Mouse (Mus musculus) heart, postnatal 0 days (tissue): ENCODE measurements at regions not wholly inside any gene's neighbourhood (a gene's known extent, or its start where the extent isn't known, plus 50 kb on each side); places are given as distances from the start of the nearest gene placed in this dataset.

Source experiments
- ATAC-seq: fragments of 200-750 bp; cut with Nextera tagmentation; 2 replicates; pipeline ENCODE4 v1.8.0; 2017; ENCODE audit warnings: low read depth, moderate number of reproducible peaks, moderate library complexity; ENCODE audit not compliant: insufficient read depth
- DNase-seq: peaks from one replicate; pipeline ENCODE4 v3.0.0-alpha.2; 2016; ENCODE audit warnings: low spot score
- H3K27ac ChIP-seq: fragments of 300-500 bp; sonication (generic); 2 replicates; pipeline ENCODE4 v1.5.1; 2014; ENCODE audit warnings: low read depth, mild to moderate bottlenecking
- H3K27me3 ChIP-seq: fragments of 300-500 bp; sonication (generic); 2 replicates; pipeline ENCODE4 v1.6.1; 2014; ENCODE audit warnings: low read length, mixed read lengths; ENCODE audit not compliant: control insufficient read depth, insufficient read depth
- H3K36me3 ChIP-seq: fragments of 300-500 bp; sonication (generic); replicated peaks from 2 replicates; pipeline ENCODE4 v1.6.1; 2014; ENCODE audit warnings: low read length, mixed read lengths; ENCODE audit not compliant: control insufficient read depth, insufficient read depth
- H3K4me1 ChIP-seq: fragments of 300-500 bp; sonication (generic); 2 replicates; pipeline ENCODE4 v1.6.1; 2014; ENCODE audit warnings: antibody characterized with exemption; ENCODE audit not compliant: control insufficient read depth, insufficient read depth
- H3K4me2 ChIP-seq: fragments of 300-500 bp; sonication (generic); 2 replicates; pipeline ENCODE4 v1.6.1; 2014; ENCODE audit warnings: low read depth, mild to moderate bottlenecking, low read length, moderate library complexity
- H3K4me3 ChIP-seq: fragments of 300-500 bp; sonication (generic); 2 replicates; pipeline ENCODE4 v1.5.1; 2014; ENCODE audit warnings: low read depth, low read length
- H3K9ac ChIP-seq: fragments of 300-500 bp; sonication (generic); replicated peaks from 2 replicates; pipeline ENCODE4 v1.6.1; 2014; ENCODE audit warnings: low read depth, low read length, mixed read lengths
- H3K9me3 ChIP-seq: fragments of 300-500 bp; sonication (generic); replicated peaks from 2 replicates; pipeline ENCODE4 v1.6.1; 2016; ENCODE audit warnings: low read length; ENCODE audit not compliant: control insufficient read depth
- CTCF ChIP-seq: IDR thresholded peaks from 2 replicates; pipeline ENCODE4 v1.5.1; 2016; ENCODE audit warnings: antibody characterized with exemption, control low read depth, low read depth
- EP300 ChIP-seq: IDR thresholded peaks from 2 replicates; pipeline ENCODE4 v1.6.1; 2016; ENCODE audit warnings: antibody characterized with exemption, low read depth
- WGBS: fragments of 180-500 bp; shearing (Covaris S2); extraction: QIAGEN DNeasy Blood & Tissue Kit; methylation state at CpG from one replicate; pipeline ENCODE4 v1.1.7; 2014; 5-methylcytosine and 5-hydroxymethylcytosine counted together

DNA sequence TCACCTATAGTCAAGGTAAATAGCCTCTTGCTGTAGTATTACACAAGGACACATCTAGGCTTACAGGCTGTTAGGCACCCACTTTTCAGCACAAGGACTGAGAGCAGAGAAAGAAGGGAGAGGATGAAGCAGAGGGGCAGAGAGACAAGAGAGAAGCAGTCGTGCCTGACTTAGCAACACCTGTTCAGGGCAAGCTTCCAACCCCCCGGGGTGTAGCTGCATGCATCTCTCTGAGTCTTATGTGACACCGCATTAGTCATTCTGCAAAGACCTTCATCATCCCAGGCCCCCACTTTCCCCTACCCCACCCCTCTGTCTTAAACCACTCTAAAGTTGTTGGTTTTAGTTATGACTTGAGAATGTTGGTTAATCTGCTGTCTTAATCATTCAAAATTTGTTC, 106.6 kb upstream of the Ubash3b start:
- H3K4me3 ChIP-seq = no peak overlapping the region
- no peaks in the 10 kb centered on the region; the same call in 1 of the 2 replicates for H3K4me1 ChIP-seq
- H3K27me3 ChIP-seq = no peaks in the 10 kb centered on the region
- 34% methylated on average over 3 of the region's 3 CpGs for WGBS
- H3K9ac ChIP-seq = no peak overlapping the region
- H3K4me2 ChIP-seq = no peak overlapping the region
- H3K36me3 ChIP-seq = no peaks in the 10 kb centered on the region
- no peaks in the 10 kb centered on the region for H3K9me3 ChIP-seq
- no peak for DNase-seq
- no peak overlapping the region for H3K27ac ChIP-seq
- ATAC-seq = no peak
- no peak for TF ChIP-seq CTCF
- no peak for TF ChIP-seq EP300

DNA sequence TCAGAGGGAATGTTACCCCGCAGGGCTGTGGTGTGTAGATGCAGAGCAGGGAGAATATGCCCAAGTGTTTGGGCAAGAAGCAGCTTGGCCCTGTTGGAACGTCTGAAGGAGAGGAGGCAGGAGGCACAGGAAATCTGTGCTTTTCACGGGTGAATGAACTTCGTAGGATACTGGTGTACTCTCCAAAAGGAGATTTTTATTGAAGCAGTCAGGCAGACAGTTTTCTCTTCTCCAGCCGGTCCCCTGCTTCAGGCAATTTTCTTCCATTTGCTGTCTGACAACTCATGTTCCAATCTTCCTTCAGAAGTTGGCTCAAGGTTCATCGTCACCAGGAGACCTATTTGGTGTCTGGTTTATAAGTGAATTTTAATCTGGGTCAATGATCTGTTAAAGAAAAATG, 103.0 kb upstream of the Ubash3b start:
- no peak for DNase-seq
- WGBS = 55% methylated on average over 6 of the region's 6 CpGs
- Histone ChIP-seq H3K27me3 (no peaks in the 10 kb centered on the region), H3K4me3 (no peak overlapping the region), H3K9me3 (no peaks in the 10 kb centered on the region), H3K4me1 (no peaks in the 10 kb centered on the region), H3K9ac (no peak overlapping the region), H3K36me3 (no peaks in the 10 kb centered on the region), H3K27ac (no peak overlapping the region), H3K4me2 (no peak overlapping the region)
- TF ChIP-seq EP300 (no peak), CTCF (no peak)
- ATAC-seq = no peak

- H3K4me2 ChIP-seq = no peak overlapping the region
- DNase-seq (no peak), ATAC-seq (no peak)
- no peaks in the 10 kb centered on the region for H3K36me3 ChIP-seq
- 74% methylated on average over 1 of the region's 1 CpGs for WGBS
- H3K27ac ChIP-seq = no peak overlapping the region
- TF ChIP-seq EP300 (no peak), CTCF (no peak)
- H3K4me1 ChIP-seq = no peaks in the 10 kb centered on the region
- H3K27me3 ChIP-seq = no peaks in the 10 kb centered on the region
- H3K4me3 ChIP-seq = no peak overlapping the region
- H3K9ac ChIP-seq = no peak overlapping the region
- no peaks in the 10 kb centered on the region for H3K9me3 ChIP-seq
These were observed 95.7 kb upstream of the Ubash3b start for GRCm38 (mm10) chr9:41257244-41257643.

- H3K9me3 ChIP-seq = no peaks in the 10 kb centered on the region
- no peak overlapping the region for H3K9ac ChIP-seq
- 81% methylated on average over 7 of the region's 7 CpGs for WGBS
- no peaks in the 10 kb centered on the region for H3K36me3 ChIP-seq
- ATAC-seq (no peak), DNase-seq (no peak)
- no peak overlapping the region for H3K4me3 ChIP-seq
- no peaks in the 10 kb centered on the region for H3K27me3 ChIP-seq
- no peak overlapping the region for H3K27ac ChIP-seq
- H3K4me2 ChIP-seq = no peak overlapping the region
- no peaks in the 10 kb centered on the region for H3K4me1 ChIP-seq
- TF ChIP-seq CTCF = no peak
- no peak for TF ChIP-seq EP300
These were observed 80.9 kb upstream of the Ubash3b start for GRCm38 (mm10) chr9:41242372-41242771.

DNA sequence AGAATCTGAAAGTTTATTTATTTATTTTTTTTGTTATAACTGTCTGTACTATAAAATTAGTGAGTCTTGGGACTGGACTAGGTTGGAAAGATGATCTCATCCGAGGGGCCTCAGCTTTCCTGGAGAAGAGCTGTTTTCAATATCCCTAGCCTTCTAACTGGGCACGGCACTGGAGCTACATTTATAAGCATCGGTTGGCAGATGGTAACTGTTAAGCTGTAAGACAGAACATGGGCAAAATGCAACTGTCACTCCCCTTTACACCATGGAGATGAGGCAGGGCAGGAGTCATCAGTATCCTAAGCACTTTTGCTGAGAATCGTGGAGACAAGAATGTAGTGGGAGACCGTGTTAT, 77.6 kb upstream of the Ubash3b start:
- DNase-seq (no peak), ATAC-seq (no peak)
- 81% methylated on average over 5 of the region's 5 CpGs for WGBS
- Histone ChIP-seq H3K4me2 (no peak overlapping the region), H3K4me3 (no peak overlapping the region), H3K36me3 (no peaks in the 10 kb centered on the region), H3K9ac (no peak overlapping the region), H3K9me3 (no peaks in the 10 kb centered on the region), H3K4me1 (no peaks in the 10 kb centered on the region), H3K27me3 (no peaks in the 10 kb centered on the region), H3K27ac (no peak overlapping the region)
- no peak for TF ChIP-seq EP300
- no peak for TF ChIP-seq CTCF

DNA sequence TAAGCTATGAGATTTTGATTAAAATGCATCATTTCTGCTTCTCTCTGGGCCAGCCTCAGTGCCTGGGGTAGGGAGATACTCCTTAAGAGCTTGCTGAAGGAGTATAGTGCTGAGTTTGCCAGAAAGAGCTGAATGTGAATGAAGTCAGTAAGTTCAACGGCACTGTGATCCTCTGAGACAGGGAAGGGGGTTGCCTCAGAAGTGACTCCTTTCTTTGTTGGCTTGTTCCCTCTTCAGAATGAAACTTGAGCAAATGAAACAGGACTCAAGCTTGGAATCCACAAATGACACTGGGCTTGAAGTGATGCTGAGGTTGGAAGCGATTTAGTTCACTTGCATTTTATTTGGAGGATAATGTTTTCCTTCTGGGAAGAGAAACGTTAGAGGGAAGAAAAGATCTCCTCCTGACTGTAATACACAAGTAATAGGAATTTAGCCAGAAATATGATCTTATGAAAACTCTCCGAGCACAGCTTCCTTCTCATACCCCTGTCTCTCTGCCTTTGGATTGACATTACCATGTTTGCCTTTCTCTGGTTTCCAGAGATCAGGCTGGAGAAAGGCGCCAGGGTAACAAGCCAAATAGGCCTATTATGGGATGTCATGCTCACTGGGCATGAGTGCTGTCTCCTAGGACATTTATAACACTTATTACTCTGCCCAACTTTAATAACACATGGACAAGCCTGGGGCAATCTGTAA, 77.0 kb upstream of the Ubash3b start:
- Histone ChIP-seq H3K9me3 (no peaks in the 10 kb centered on the region), H3K4me2 (no peak overlapping the region), H3K27me3 (no peaks in the 10 kb centered on the region), H3K36me3 (no peaks in the 10 kb centered on the region), H3K9ac (no peak overlapping the region), H3K27ac (no peak overlapping the region), H3K4me1 (no peaks in the 10 kb centered on the region), H3K4me3 (no peak overlapping the region)
- TF ChIP-seq CTCF = no peak
- no peak for TF ChIP-seq EP300
- DNase-seq (no peak), ATAC-seq (no peak)
- 71% methylated on average over 5 of the region's 5 CpGs for WGBS
